Mouse (Mus musculus) forebrain, embryonic 11.5 days (tissue): ENCODE measurements around the gene 2610028H24Rik. TPM values are rescaled to one million over a fixed set of nuclear protein-coding genes. Genes with fewer than 3 reads are reported as not detected.

ENCODE experiments used
- ATAC-seq: fragments of 200-750 bp; cut with Nextera tagmentation; replicated peaks from 2 replicates; pipeline ENCODE4 v1.8.0; 2017; ENCODE audit warnings: moderate TSS enrichment; ENCODE audit not compliant: low FRiP score
- DNase-seq: peaks from one replicate; pipeline ENCODE4 v3.0.0-alpha.2; 2017; ENCODE audit warnings: low spot score
- H3K27ac ChIP-seq: fragments of 300-500 bp; sonication (generic); 2 replicates; pipeline ENCODE4 v1.5.1; 2014; ENCODE audit warnings: low read depth, low read length
- H3K27me3 ChIP-seq: fragments of 300-500 bp; sonication (generic); 2 replicates; pipeline ENCODE4 v1.6.1; 2014; ENCODE audit warnings: mild to moderate bottlenecking, low read length, mixed read lengths; ENCODE audit not compliant: control insufficient read depth, insufficient read depth
- H3K36me3 ChIP-seq: fragments of 300-500 bp; sonication (generic); 2 replicates; pipeline ENCODE4 v1.6.1; 2014; ENCODE audit warnings: mild to moderate bottlenecking, low read length, moderate library complexity, mixed read lengths; ENCODE audit not compliant: control insufficient read depth, insufficient read depth
- H3K4me1 ChIP-seq: fragments of 300-500 bp; sonication (generic); replicated peaks from 2 replicates; pipeline ENCODE4 v1.6.1; 2014; ENCODE audit warnings: low read length, mixed read lengths; ENCODE audit not compliant: control insufficient read depth, insufficient read depth
- H3K4me2 ChIP-seq: fragments of 300-500 bp; sonication (generic); 2 replicates; pipeline ENCODE4 v1.6.1; 2014; ENCODE audit warnings: low read depth, mild to moderate bottlenecking, low read length, moderate library complexity, mixed read lengths; ENCODE audit not compliant: severe bottlenecking
- H3K4me3 ChIP-seq: fragments of 300-500 bp; sonication (generic); 2 replicates; pipeline ENCODE4 v1.5.1; 2014; ENCODE audit warnings: low read depth, low read length
- H3K9ac ChIP-seq: fragments of 300-500 bp; sonication (generic); 2 replicates; pipeline ENCODE4 v1.6.1; 2014; ENCODE audit warnings: low read length
- H3K9me3 ChIP-seq: fragments of 300-500 bp; sonication (generic); 2 replicates; pipeline ENCODE4 v1.6.1; 2016; ENCODE audit warnings: low read length, mixed read lengths; ENCODE audit not compliant: control insufficient read depth
- WGBS: fragments of 180-500 bp; shearing (Covaris S2); extraction: QIAGEN DNeasy Blood & Tissue Kit; methylation state at CpG from one replicate; pipeline ENCODE4 v1.1.7; 2014; 5-methylcytosine and 5-hydroxymethylcytosine counted together
- polyA plus RNA-seq: library from polyadenylated mRNA; unstranded; fragments of >200 nt; fragmentation: Nextera tagmentation; extraction: Ambion mirVana; gene quantifications from 2 replicates; pipeline ENCODE4 v1.2.1, GENCODE M21; 2014

2610028H24Rik gene
- polyA plus RNA-seq, 1 experiment from 2014 or later: not detected

DNA sequence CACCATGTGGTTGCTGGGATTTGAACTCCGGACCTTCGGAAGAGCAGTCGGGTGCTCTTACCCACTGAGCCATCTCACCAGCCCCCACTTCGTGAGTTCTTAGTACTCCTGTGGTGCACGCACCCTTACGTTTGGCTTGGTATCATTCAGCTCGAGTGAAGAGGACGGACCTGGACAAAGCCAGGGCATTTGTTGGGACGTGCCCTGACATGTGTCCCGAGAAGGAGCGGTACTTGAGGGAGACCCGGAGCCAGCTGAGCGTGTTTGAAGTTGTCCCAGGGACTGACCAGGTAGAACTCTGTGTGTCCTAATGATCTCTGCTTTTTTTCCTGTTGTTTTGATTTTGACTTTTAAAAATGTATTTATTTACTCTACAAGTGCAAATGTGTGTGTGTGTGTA is 32.0 kb downstream of the 2610028H24Rik start:
- H3K36me3 ChIP-seq: peaks cover 18% of the 10 kb centered on the region
- H3K27ac ChIP-seq: no peak overlapping the region
- H3K4me3 ChIP-seq: no peak overlapping the region
- DNase-seq (no peak), ATAC-seq (no peak)
- 95% methylated on average over 13 of the region's 13 CpGs for WGBS
- no peaks in the 10 kb centered on the region for H3K4me1 ChIP-seq
- H3K4me2 ChIP-seq: no peak overlapping the region
- H3K9ac ChIP-seq: no peak overlapping the region
- H3K9me3 ChIP-seq: no peaks in the 10 kb centered on the region
- H3K27me3 ChIP-seq: no peaks in the 10 kb centered on the region

DNA sequence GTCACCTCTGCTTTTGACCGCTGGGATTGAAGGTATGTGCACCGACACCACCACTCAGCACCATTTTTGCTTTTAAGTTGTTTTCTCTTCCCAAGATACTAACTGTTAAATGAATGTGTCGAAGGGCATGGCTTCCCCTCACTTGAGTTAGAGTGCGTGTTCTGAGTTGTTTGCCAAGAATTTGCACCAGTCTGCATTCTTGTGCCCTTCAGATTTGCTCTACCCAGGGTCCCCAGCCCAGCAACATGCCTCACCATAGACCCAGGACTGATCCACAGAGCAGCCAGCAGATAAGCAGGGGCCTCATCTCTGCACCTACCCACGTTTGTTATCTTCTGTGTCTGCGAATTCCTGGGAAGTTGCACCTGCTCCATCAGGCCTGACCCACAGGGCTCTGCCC is 32.6 kb downstream of the 2610028H24Rik start:
- Histone ChIP-seq H3K9me3 (no peaks in the 10 kb centered on the region), H3K4me2 (no peak overlapping the region), H3K27ac (no peak overlapping the region), H3K27me3 (no peaks in the 10 kb centered on the region), H3K4me3 (no peak overlapping the region), H3K36me3 (peaks cover 18% of the 10 kb centered on the region), H3K9ac (no peak overlapping the region), H3K4me1 (no peaks in the 10 kb centered on the region)
- DNase-seq (no peak), ATAC-seq (no peak)
- 95% methylated on average over 6 of the region's 6 CpGs for WGBS

DNA sequence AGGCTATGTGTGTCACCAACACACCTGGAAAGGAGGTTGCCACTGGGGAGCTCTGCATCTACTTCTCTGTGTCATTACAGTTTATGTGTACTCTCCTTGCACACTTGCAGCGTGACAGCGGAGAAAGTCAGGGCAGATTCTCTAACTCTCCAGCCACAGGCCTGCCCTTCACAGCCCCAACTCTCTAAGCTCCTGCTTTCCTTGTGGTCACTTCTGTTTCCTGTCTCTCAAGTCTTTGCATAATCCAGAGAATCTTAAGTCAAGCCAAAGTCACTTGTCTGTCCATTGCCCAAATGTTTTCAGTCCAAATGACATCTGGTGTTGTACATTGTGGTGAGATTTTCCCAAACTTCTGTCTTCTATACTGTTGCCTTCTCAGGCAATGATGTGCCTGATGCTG is 37.4 kb downstream of the 2610028H24Rik start:
- peaks cover 22% of the 10 kb centered on the region for H3K36me3 ChIP-seq
- DNase-seq: no peak
- H3K4me3 ChIP-seq: no peak overlapping the region
- no peak for ATAC-seq
- no peaks in the 10 kb centered on the region for H3K27me3 ChIP-seq
- H3K27ac ChIP-seq: no peak overlapping the region
- H3K4me2 ChIP-seq: no peak overlapping the region
- H3K4me1 ChIP-seq: no peaks in the 10 kb centered on the region
- 100% methylated on average over 2 of the region's 2 CpGs for WGBS
- H3K9ac ChIP-seq: no peak overlapping the region
- H3K9me3 ChIP-seq: no peaks in the 10 kb centered on the region

DNA sequence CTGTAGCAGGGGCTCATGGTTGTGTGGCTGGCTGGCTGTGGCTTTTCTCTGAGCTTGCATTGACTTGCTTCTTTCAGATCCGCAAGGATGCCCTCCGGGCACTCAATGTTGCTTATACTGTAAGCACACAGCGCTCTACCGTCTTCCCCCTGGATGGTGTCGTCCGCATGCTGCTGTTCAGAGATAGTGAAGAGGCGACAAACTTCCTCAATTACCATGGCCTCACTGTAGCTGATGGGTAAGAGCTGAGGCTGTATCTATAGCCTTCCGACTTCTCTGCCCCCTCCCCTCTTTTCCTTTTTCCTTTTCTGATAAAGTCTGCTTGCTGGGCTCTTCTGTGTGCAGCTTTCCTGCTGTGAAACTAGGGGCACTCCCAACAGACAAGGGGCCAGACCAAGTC is 39.4 kb downstream of the 2610028H24Rik start:
- Histone ChIP-seq H3K4me1 (no peaks in the 10 kb centered on the region), H3K9ac (no peak overlapping the region), H3K36me3 (peaks cover 15% of the 10 kb centered on the region), H3K27ac (no peak overlapping the region), H3K27me3 (no peaks in the 10 kb centered on the region), H3K4me3 (no peak overlapping the region), H3K4me2 (no peak overlapping the region), H3K9me3 (no peaks in the 10 kb centered on the region)
- 95% methylated on average over 8 of the region's 8 CpGs for WGBS
- ATAC-seq (no peak), DNase-seq (no peak)

DNA sequence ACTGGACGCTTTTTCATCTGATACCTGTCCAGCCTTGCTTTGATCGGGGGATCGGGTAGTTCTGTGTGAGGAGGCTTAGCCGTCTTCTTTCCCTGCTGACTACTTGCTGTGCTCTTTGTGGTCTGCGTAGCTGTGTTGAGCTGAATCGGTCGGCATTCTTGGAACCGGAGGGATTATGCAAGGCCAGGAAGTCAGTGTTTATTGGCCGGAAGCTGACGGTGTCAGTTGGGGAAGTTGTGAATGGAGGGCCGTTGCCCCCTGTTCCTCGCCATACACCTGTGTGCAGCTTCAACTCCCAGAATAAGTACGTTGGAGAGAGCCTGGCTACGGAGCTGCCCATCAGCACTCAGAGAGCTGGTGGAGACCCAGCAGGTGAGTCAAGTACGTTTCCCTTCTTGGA is 40.3 kb downstream of the 2610028H24Rik start:
- Histone ChIP-seq H3K9me3 (no peaks in the 10 kb centered on the region), H3K27me3 (no peaks in the 10 kb centered on the region), H3K36me3 (peaks cover 14% of the 10 kb centered on the region), H3K27ac (no peak overlapping the region), H3K4me3 (no peak overlapping the region), H3K4me1 (no peaks in the 10 kb centered on the region), H3K9ac (no peak overlapping the region), H3K4me2 (no peak overlapping the region)
- DNase-seq (no peak), ATAC-seq (no peak)
- WGBS: 96% methylated on average over 15 of the region's 15 CpGs

DNA sequence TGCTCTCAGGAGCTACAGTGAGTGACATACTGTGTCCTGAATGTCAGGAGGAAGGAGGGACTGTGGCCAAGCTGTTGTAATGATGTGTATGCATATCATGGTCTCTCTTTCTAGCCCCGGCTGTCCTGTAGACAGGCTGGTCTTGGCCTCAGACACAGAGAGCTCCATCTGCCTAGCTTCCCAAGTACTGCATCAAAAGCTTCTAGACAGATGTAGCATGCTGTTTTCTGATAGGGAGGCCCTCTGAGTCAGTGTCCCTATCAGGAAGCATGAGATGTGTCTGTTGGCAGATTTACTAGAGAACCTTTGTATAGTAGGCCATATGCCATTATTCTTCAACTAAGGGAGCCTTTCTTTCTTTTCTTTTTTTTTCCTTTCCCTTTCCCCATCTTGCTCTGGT is 44.6 kb downstream of the 2610028H24Rik start:
- 80% methylated on average over 1 of the region's 1 CpGs for WGBS
- Histone ChIP-seq H3K9ac (no peak overlapping the region), H3K36me3 (peaks cover 8% of the 10 kb centered on the region), H3K27ac (no peak overlapping the region), H3K4me1 (no peaks in the 10 kb centered on the region), H3K27me3 (no peaks in the 10 kb centered on the region), H3K4me2 (no peak overlapping the region), H3K4me3 (no peak overlapping the region), H3K9me3 (no peaks in the 10 kb centered on the region)
- ATAC-seq (no peak), DNase-seq (no peak)

DNA sequence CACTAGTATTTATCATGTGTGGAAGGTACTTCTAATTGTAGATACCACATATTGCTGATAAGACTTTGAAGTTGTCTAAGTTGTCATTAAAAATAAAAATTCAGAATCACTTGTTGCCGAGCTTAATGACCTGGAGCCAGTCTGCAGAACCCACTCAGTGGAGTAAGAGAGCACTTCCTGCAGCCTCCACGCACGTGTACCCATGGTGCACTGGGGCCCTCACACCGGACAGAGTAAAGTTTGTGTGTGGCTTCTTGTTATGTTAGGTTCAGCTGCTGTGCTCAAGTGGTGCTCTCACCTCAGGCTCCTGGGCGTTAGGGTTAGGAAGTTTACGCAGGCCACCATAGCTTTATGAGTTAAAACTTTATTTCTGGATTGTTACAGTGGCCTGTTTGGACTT is 46.6 kb downstream of the 2610028H24Rik start:
- Histone ChIP-seq H3K4me1 (no peaks in the 10 kb centered on the region), H3K27me3 (no peaks in the 10 kb centered on the region), H3K9ac (no peak overlapping the region), H3K4me3 (no peak overlapping the region), H3K4me2 (no peak overlapping the region), H3K9me3 (no peaks in the 10 kb centered on the region), H3K27ac (no peak overlapping the region), H3K36me3 (peaks cover 4% of the 10 kb centered on the region; the same call in 1 of the 2 replicates)
- WGBS: 94% methylated on average over 6 of the region's 6 CpGs
- ATAC-seq (no peak), DNase-seq (no peak)

DNA sequence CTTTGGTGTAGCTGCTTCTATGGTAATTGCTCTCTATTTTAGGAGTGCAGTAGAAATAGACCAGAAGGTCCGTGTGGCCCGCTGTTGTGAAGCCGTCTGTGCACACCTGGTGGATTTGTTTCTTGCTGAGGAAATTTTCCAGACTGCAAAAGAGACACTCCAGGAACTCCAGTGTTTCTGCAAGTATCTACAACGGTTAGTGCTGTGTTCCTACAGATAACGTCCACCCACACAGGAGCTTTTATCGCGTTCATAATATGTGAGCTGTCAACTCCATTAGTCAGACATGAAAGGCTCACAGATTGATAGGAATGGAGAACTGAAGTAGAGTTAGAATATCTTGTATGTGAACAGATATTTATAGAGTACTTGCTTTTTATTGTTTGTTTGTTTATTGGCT is 47.5 kb downstream of the 2610028H24Rik start:
- ATAC-seq (no peak), DNase-seq (no peak)
- Histone ChIP-seq H3K4me1 (no peaks in the 10 kb centered on the region), H3K27me3 (no peaks in the 10 kb centered on the region), H3K9me3 (no peaks in the 10 kb centered on the region), H3K36me3 (peaks cover 2% of the 10 kb centered on the region; the same call in 1 of the 2 replicates), H3K9ac (no peak overlapping the region), H3K27ac (no peak overlapping the region), H3K4me3 (no peak overlapping the region), H3K4me2 (no peak overlapping the region)
- 94% methylated on average over 7 of the region's 7 CpGs for WGBS

DNA sequence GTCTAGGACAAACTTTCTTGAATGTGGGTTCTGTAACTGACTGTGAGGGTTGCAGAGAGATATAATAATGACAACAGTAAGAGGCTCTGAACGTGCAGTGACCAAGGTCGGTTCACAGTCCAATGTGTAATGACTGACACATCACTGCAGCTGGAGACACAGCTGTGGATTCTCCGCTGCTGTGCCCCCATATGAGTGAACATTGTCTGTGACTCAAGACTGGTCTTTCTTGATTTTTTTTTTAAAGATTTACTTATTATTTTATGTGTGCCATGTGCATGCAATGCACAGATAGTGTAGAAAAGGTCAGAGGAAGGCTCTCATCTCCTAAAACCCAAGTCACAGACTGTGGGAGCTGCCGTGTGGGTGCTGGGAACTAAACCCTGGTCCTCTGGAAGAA is 48.6 kb downstream of the 2610028H24Rik start:
- Histone ChIP-seq H3K9ac (no peak overlapping the region), H3K36me3 (peaks cover 2% of the 10 kb centered on the region; the same call in 1 of the 2 replicates), H3K27ac (no peak overlapping the region), H3K4me3 (no peak overlapping the region), H3K27me3 (no peaks in the 10 kb centered on the region), H3K4me1 (no peaks in the 10 kb centered on the region), H3K9me3 (no peaks in the 10 kb centered on the region), H3K4me2 (no peak overlapping the region)
- DNase-seq (no peak), ATAC-seq (no peak)
- WGBS: 94% methylated on average over 4 of the region's 4 CpGs
